Mouse (Mus musculus) liver, embryonic 11.5 days (tissue): ENCODE measurements around the gene Arhgap9. TPM values are rescaled to one million over a fixed set of nuclear protein-coding genes. Genes with fewer than 3 reads are reported as not detected.

Source experiments
- ATAC-seq: fragments of 200-750 bp; cut with Nextera tagmentation; replicated peaks from 2 replicates; pipeline ENCODE4 v1.8.0; 2017; ENCODE audit warnings: moderate number of reproducible peaks, mild to moderate bottlenecking, moderate TSS enrichment, moderate library complexity; ENCODE audit not compliant: low FRiP score
- DNase-seq: peaks from one replicate; pipeline ENCODE4 v3.0.0-alpha.2; 2017; ENCODE audit warnings: low spot score
- H3K27ac ChIP-seq: fragments of 300-500 bp; sonication (generic); 2 replicates; pipeline ENCODE4 v1.5.1; 2014; ENCODE audit warnings: mild to moderate bottlenecking, low read depth, low read length, control low read depth
- H3K27me3 ChIP-seq: fragments of 300-500 bp; sonication (generic); replicated peaks from 2 replicates; pipeline ENCODE4 v1.6.1; 2014; ENCODE audit warnings: low read length, mixed read lengths; ENCODE audit not compliant: control insufficient read depth, insufficient read depth
- H3K36me3 ChIP-seq: fragments of 300-500 bp; sonication (generic); 2 replicates; pipeline ENCODE4 v1.6.1; 2014; ENCODE audit warnings: mild to moderate bottlenecking, low read length, moderate library complexity, mixed read lengths; ENCODE audit not compliant: control insufficient read depth, insufficient read depth
- H3K4me1 ChIP-seq: fragments of 300-500 bp; sonication (generic); replicated peaks from 2 replicates; pipeline ENCODE4 v1.6.1; 2014; ENCODE audit warnings: low read length, mixed read lengths; ENCODE audit not compliant: control insufficient read depth, insufficient read depth
- H3K4me2 ChIP-seq: fragments of 300-500 bp; sonication (generic); 2 replicates; pipeline ENCODE4 v1.6.1; 2014; ENCODE audit warnings: mild to moderate bottlenecking, control low read depth, moderate library complexity
- H3K4me3 ChIP-seq: fragments of 300-500 bp; sonication (generic); 2 replicates; pipeline ENCODE4 v1.5.1; 2014; ENCODE audit warnings: low read depth, low read length, control low read depth
- H3K9ac ChIP-seq: fragments of 300-500 bp; sonication (generic); 2 replicates; pipeline ENCODE4 v1.6.1; 2014; ENCODE audit warnings: low read depth, low read length, control low read depth
- H3K9me3 ChIP-seq: fragments of 300-500 bp; sonication (generic); 2 replicates; pipeline ENCODE4 v1.6.1; 2016; ENCODE audit warnings: low read length, inconsistent platforms, mixed read lengths; ENCODE audit not compliant: control insufficient read depth
- WGBS: fragments of 180-500 bp; shearing (Covaris S2); extraction: QIAGEN DNeasy Blood & Tissue Kit; methylation state at CpG from one replicate; pipeline ENCODE4 v1.1.7; 2014; 5-methylcytosine and 5-hydroxymethylcytosine counted together
- polyA plus RNA-seq: library from polyadenylated mRNA; unstranded; fragments of >200 nt; fragmentation: Nextera tagmentation; extraction: Ambion mirVana; gene quantifications from 2 replicates; pipeline ENCODE4 v1.2.1, GENCODE M21; 2014

The Arhgap9 gene
- polyA plus RNA-seq, 1 experiment from 2014 or later, result 22.0 TPM

GRCm38 (mm10) chr10:127353909-127354895 lies 32.4 kb downstream of the Arhgap9 start, which contains the start of gene Inhbe:
Gene Inhbe, minus strand, starts transcription at chr10:127354411.
- DNase-seq (no peak), ATAC-seq (no peak)
- H3K4me3 ChIP-seq, result no peak within 1 kb of the TSS
- no peaks in the 10 kb centered on the region for H3K36me3 ChIP-seq
- H3K27ac ChIP-seq, result no peak within 1 kb of the TSS; the same call in 1 of the 2 replicates
- WGBS, result 75% methylated on average over 18 of the region's 18 CpGs
- H3K4me1 ChIP-seq, result peaks cover 2% of the 10 kb centered on the region; the same call in 1 of the 2 replicates
- no peaks in the 10 kb centered on the region for H3K9me3 ChIP-seq
- no peak within 1 kb of the TSS for H3K4me2 ChIP-seq
- H3K9ac ChIP-seq, result no peak within 1 kb of the TSS
- H3K27me3 ChIP-seq, result no peaks in the 10 kb centered on the region

- DNase-seq, result no peak
- 64% methylated on average over 10 of the region's 10 CpGs for WGBS
- Histone ChIP-seq H3K4me2 (no peak overlapping the region), H3K9ac (no peak overlapping the region), H3K27me3 (no peaks in the 10 kb centered on the region), H3K4me3 (no peak overlapping the region), H3K9me3 (no peaks in the 10 kb centered on the region), H3K27ac (peak overlapping the region; percentile 27; the same call in 1 of the 2 replicates), H3K4me1 (peaks cover 1% of the 10 kb centered on the region; the same call in 1 of the 2 replicates), H3K36me3 (no peaks in the 10 kb centered on the region)
- no peak for ATAC-seq
Observed at GRCm38 (mm10) chr10:127355336-127355735, 33.6 kb downstream of the Arhgap9 start.

GRCm38 (mm10) chr10:127360714-127361113 lies 39.0 kb downstream of the Arhgap9 start:
- H3K27me3 ChIP-seq, result no peaks in the 10 kb centered on the region
- H3K27ac ChIP-seq, result no peak overlapping the region
- DNase-seq, result no peak
- no peaks in the 10 kb centered on the region for H3K9me3 ChIP-seq
- no peaks in the 10 kb centered on the region for H3K36me3 ChIP-seq
- 73% methylated on average over 3 of the region's 3 CpGs for WGBS
- no peak overlapping the region for H3K9ac ChIP-seq
- no peak for ATAC-seq
- H3K4me2 ChIP-seq, result no peak overlapping the region
- H3K4me1 ChIP-seq, result no peaks in the 10 kb centered on the region
- no peak overlapping the region for H3K4me3 ChIP-seq

GRCm38 (mm10) chr10:127367116-127367515 lies 45.4 kb downstream of the Arhgap9 start:
- Histone ChIP-seq H3K27ac (0 out of 2 replicates have a peak overlapping the region, but pooled peaks have one; percentile 34), H3K36me3 (no peaks in the 10 kb centered on the region), H3K4me1 (no peaks in the 10 kb centered on the region), H3K27me3 (no peaks in the 10 kb centered on the region), H3K9me3 (no peaks in the 10 kb centered on the region), H3K9ac (no peak overlapping the region), H3K4me3 (no peak overlapping the region), H3K4me2 (no peak overlapping the region)
- 69% methylated on average over 5 of the region's 5 CpGs for WGBS
- DNase-seq, result no peak
- ATAC-seq, result no peak

GRCm38 (mm10) chr10:127368273-127368672 lies 46.5 kb downstream of the Arhgap9 start:
- 0 out of 2 replicates have a peak, but pooled peaks have one; percentile 57 for ATAC-seq
- 71% methylated on average over 2 of the region's 2 CpGs for WGBS
- Histone ChIP-seq H3K27ac (peak overlapping the region; percentile 77), H3K36me3 (no peaks in the 10 kb centered on the region), H3K4me2 (peak overlapping the region; percentile 8; the same call in 1 of the 2 replicates), H3K27me3 (no peaks in the 10 kb centered on the region), H3K9ac (no peak overlapping the region), H3K9me3 (no peaks in the 10 kb centered on the region), H3K4me1 (no peaks in the 10 kb centered on the region), H3K4me3 (no peak overlapping the region)
- DNase-seq, result no peak

- H3K4me2 ChIP-seq, result no peak within 1 kb of the TSS
- ATAC-seq, result no peak
- 67% methylated on average over 22 of the region's 22 CpGs for WGBS
Observed at GRCm38 (mm10) chr10:127369834-127370820, 48.4 kb downstream of the Arhgap9 start, which contains the start of gene Inhbc. Gene Inhbc, minus strand, starts transcription at chr10:127370431.

GRCm38 (mm10) chr10:127371023-127371422 lies 49.3 kb downstream of the Arhgap9 start:
- Histone ChIP-seq H3K4me2 (no peak overlapping the region), H3K4me1 (no peaks in the 10 kb centered on the region), H3K4me3 (no peak overlapping the region), H3K27ac (no peak overlapping the region), H3K9ac (no peak overlapping the region), H3K27me3 (no peaks in the 10 kb centered on the region), H3K36me3 (no peaks in the 10 kb centered on the region), H3K9me3 (no peaks in the 10 kb centered on the region)
- ATAC-seq (no peak), DNase-seq (no peak)
- 59% methylated on average over 2 of the region's 2 CpGs for WGBS

More at GRCm38 (mm10) chr10:127369834-127370820, 48.4 kb downstream of the Arhgap9 start, which contains the start of gene Inhbc:
- Histone ChIP-seq H3K9me3 (no peaks in the 10 kb centered on the region), H3K27me3 (no peaks in the 10 kb centered on the region), H3K4me3 (no peak within 1 kb of the TSS), H3K36me3 (no peaks in the 10 kb centered on the region), H3K9ac (no peak within 1 kb of the TSS), H3K4me1 (no peaks in the 10 kb centered on the region), H3K27ac (peak within 1 kb of the TSS; percentile 32)
- DNase-seq, result no peak

- WGBS, result 58% methylated on average over 3 of the region's 3 CpGs
- H3K4me1 ChIP-seq, result no peaks in the 10 kb centered on the region; the same call in 1 of the 2 replicates
- H3K27ac ChIP-seq, result 0 out of 2 replicates have a peak overlapping the region, but pooled peaks have one; percentile 2
- H3K4me2 ChIP-seq, result no peak overlapping the region
- no peaks in the 10 kb centered on the region for H3K36me3 ChIP-seq
- H3K27me3 ChIP-seq, result no peaks in the 10 kb centered on the region
- no peaks in the 10 kb centered on the region for H3K9me3 ChIP-seq
- H3K4me3 ChIP-seq, result no peak overlapping the region
- no peak overlapping the region for H3K9ac ChIP-seq
- ATAC-seq, result no peak
- DNase-seq, result no peak
Observed at GRCm38 (mm10) chr10:127377700-127378099, 55.9 kb downstream of the Arhgap9 start.
